Mouse (Mus musculus): ENCODE measurements around the gene Hivep3.

Gene Hivep3

DNA sequence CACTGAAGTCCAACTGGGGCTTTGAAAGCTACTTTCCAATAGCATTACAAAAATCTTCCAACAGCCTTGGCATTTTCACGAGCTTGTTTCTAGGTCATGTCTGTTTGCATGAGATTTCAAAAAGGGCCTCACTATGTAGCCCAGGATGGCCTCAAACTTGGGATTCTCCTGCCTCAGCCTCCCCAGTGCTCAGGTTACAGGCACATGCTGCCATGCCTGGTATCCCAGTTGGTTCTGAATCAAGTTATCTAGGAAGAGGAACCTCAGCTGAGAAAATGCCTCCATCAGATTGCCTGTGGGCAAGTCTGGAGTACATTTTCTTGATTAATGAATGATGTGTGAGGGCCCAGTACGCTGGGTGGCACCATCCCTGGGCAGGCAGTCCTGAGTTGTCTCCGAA lies 324.6 kb downstream of the Hivep3 start:
- DNase-seq (ENCODE audit: extremely low spot score), result no peak

DNA sequence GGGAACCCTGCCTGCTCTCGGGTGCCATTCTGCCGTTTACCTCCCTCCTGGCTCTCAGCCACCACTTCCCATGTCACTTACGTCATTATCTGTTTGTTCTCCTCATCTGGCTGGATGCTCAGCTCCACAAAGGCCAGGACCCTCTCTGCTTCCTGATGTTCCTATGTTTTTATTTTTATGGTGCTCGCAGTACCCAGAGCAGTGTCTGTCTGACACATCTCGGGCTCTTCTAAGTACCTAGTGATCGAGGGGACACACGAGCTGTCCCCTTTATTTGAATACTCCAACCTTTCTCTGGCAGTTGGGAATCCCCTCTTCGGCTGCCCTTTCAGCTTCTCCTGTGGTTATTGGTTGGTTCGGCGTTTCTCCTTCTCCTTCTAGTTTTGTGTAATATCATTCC lies 325.2 kb downstream of the Hivep3 start:
- no peak for DNase-seq (ENCODE audit: extremely low spot score)

DNA sequence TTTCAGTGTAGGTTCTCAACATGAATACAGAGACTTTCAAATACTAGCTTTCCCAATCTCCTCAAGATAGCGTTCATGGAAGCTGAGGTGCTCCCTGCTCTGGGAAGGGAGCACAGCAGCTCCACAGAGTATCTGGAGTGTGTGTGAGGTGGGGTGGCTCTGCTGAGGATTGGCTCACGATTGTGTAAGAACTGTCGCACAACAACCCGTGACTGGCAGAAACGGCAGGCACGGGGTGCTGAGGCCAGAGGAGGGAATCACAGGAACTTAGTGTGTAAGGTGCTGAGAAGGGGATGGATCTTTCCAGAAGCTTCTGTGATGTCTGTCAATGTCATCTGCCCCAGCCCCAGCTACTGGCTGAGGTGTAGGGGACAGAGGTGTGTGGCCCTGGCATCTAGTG lies 328.1 kb downstream of the Hivep3 start:
- DNase-seq (ENCODE audit: extremely low spot score), result no peak

DNA sequence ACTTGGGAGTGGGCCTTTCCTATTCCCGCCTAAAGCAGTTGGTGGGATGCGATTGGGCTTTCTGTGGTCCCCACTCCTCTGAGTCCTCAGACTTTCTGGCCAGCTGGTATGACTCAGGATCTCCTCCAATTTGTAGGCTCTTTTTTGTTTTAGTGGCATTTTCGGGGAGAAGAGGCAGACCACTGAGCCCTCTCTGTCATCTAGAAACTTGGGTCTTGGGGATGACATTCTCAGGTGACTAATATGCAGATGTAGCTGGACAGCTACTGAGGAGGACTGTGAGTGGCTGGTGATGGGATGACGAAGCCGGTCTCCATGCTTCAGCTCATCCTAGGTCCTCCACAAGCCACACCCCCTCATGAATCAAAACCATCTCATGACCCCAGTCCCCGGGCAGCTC lies 328.6 kb downstream of the Hivep3 start:
- DNase-seq (ENCODE audit: extremely low spot score), result no peak

DNA sequence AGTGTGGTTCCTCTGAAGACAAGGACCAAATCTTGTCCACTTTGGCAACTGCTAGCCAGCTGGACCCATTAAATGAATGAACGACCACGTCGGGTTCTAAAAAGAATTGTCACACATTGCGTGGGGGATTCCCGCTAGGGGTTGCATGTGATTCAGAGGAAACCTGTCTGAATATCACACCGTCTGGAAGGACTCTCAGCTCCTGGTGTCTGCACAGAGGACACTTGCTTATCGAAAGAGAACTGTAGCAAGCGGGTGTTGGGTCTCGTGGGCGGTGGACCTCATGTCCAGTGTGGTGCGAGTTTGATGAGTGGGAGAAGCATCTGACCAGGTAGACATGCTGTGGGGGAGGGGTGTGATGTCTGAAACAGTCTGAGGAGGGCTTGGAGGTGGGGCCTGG lies 329.2 kb downstream of the Hivep3 start:
- DNase-seq (ENCODE audit: extremely low spot score), result no peak

DNA sequence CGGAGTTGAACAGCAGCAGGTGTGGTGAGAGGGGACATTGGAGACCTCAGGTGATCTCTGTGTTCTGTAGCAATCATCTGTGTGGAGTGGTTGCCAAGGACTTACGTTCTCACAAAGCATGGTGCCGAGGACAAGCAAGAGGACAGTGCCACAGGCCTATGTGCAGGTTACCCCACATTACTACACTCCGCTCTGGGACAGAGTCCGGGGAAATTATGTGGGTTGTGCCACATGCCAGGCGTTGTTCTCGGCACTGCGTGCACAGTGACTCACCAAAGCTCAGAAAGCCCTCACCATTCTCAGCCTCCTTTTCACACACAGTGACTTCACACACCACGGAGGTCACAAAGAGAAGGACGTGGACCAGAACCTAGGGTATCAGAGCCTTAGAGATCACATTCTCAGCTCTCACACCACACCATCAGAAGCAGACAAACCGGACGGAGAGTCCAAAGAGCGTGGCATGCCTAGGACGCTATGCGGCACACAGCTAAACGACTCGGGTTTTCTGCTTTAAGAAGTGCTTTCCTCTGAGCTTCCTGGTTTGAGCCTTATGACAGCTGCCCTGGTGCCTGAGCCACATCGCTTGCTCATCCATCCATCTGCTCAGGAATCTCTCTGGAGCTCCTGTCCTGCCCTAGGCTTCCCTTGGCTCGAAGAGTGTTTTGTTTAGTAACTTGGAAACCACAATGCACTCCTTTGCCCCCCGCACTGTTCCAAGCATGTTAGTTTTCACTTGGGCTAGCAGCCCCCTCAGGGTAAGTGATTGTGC lies 330.0 kb downstream of the Hivep3 start:
- DNase-seq (ENCODE audit: extremely low spot score), result no peak

DNA sequence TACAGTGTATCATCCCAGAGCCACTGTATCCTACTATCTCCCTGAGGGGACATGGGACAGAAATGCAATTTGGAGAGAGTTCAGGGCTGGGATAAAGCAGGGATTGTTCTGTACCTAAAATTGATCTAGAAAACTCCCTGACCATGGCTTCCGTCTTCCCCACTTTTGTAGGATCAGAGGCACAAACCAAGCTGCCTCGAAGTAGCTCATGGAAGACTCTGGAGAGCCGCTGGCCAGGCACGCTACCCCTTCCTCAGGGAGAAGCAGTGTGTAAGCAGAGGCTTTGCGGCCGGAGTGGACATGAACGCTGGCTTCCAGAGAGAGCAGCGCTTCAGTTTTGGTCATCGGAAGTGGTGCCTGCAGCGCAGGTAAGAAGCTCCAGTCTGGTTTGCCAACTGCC lies 331.1 kb downstream of the Hivep3 start, which contains the start of gene AL607142.1:
AL607142.1 (plus strand) TSS at position 301 of the 400 bp plus-strand sequence.
- no peak for DNase-seq (ENCODE audit: extremely low spot score)

DNA sequence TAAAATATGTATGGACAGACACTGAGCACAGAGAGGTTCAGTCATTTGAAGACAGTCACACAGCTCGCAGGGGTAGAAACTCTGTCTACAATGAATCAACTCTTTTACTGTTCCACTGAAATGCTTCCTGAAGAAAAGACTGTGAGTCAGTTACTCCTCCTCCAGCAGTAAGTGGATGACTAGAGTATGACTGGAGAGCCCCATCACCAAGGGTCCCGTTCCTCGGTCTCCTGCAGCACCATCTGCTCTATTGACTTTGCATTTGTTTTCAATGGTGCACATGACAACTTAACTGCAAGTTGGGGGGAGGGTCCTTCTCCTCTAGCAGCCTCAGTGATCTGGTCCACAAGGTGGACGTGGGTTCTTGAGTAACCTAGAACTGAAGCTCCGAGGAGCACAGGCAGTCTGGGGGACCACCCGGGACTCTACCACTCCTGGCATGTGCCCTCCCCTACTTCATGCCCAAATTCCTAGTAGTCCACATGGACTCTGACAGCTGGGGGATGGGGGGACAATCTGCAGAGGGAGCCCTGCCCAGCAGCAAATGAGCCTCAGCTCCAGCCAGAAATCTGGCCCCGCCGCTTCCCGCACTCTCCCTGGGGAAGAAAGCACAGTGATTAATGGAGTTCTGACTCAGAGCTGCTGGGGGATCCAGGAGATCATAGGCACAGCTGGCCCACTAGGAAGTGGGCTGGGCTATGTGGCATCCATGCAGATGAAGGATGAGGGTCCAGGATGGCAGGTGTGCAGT lies 333.4 kb downstream of the Hivep3 start:
- DNase-seq (ENCODE audit: extremely low spot score), result no peak

DNA sequence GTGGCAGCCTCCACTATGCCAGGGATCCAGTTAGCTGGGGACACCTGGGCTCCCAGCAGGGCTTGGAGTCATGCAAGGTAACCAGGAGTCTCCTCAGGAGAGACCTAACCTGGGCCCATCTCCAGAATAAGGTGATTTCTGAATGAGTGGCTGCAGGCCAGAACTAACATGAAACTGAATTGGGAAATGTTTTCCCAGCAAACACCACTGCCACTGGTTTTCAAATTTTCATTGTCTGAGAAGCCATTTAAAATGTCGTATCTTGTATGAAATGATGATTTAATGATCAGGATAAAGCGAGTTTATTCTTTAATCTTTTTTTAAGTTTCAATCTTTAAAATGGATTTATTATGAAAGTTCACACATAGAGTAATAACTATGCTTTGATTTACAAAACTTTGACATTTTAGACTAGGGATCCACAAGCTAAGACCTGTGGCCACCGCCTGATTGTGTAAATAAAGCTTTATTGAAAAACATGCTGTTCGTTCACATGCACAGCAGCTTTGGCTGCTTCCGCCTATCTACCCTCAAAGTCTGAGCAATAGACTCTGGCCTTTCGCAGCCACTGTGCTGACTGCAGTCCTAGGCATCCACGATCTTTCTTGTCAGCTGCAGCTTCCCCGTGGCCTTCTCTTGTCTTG lies 334.1 kb downstream of the Hivep3 start:
- no peak for DNase-seq (ENCODE audit: extremely low spot score)

DNA sequence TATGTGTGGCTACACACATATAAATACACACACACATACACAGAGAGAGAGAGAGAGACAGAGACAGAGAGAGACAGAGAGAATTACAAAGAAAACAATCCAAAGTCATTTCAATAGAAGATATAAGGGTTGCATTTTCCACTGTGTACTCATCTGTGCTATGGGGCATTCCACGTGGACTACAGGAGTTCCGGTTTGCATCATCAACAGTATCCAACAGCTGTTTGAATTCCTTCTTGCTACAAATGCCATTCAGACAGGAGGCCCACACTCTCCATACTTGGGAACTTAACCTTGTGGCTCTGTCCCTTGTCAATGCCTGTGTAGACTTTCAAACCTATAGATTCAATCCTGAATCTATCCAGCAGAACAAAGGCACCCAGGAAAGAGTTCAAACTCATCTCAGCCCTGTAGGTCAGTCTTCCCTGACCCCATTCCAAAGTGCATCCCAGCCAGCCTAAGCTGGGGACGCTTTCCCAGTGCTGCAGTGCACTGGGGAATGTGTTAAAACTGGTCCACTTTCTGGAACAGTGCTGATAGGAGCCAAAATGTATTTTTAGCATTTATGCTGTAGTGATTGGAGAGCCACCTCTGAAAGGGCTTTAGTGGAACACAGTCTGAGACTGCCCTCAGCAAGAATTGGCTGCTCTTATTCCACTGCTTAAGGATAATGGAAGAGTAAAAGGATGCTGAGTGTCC lies 335.4 kb downstream of the Hivep3 start:
- no peak for DNase-seq (ENCODE audit: extremely low spot score)

DNA sequence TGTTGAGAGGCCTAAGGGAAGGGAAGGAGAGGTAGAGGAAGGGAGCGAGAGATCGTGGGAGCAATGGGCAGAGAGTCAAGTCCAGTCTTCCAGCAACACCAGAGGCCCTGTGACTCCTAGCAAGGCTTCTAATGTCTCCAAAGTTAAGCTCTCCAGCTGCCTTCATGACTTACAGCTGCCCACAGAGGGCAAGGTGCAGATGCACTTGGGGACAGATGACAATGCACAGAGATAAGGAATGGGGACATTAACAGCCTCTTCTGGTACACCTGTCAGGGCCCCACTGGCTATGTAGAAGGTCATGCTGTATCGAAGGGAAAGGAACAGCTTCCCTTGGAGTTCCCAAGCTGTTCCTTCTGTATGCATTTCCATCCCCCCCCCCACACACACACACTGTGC lies 336.0 kb downstream of the Hivep3 start:
- no peak for DNase-seq (ENCODE audit: extremely low spot score)

DNA sequence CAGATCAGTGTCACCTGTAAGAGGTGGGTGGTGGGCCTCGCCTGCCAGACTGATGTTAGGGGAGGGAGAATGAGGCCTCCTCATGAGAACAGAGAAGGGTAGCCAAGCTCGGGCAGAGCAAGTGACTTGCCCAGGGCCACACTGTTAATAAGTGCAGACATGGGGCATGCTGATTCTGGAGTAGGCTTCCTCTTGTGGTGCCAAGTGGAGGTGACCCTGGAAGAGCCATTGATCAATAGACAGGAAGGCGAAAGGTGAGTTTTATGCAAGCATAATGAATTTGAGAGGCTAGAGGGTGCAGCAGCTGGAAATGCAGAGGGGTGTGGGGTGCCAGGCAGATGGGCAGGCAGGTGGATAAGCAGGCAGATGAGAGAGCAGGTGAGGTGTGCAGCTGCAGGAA lies 337.8 kb downstream of the Hivep3 start:
- DNase-seq (ENCODE audit: extremely low spot score), result no peak

DNA sequence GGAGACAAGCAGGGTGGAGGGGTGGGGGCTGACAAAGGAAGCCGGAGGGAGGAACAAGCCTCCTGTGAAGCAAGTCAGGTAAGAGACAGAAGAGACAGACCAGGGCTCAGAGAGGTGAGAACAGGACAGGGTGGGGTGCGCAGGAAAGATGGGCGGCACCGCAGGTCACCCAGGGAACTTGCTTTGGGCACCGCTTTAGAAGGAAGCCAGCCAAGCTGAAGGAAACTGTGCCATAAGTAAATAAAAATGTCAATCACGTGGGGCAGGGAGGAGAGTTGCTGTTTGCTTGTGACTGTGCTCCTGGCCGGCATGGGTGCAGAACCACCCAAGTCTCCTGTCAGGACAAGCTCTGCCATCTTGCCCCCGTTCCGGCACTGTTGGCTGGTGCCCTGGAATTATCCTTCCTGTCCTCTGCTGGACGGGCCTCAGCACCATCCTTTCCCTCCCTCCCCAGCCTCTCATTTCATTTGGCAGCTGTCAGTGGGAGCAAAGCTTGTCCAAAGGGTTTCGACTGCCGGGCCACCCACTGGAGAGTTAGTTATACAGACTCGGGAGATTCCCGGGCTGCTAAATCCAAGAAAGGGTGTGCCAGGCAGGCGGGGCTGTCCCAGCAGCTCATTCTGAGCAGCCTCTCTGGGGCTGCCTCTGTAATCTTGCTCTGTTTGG lies 338.4 kb downstream of the Hivep3 start:
- no peak for DNase-seq (ENCODE audit: extremely low spot score)

DNA sequence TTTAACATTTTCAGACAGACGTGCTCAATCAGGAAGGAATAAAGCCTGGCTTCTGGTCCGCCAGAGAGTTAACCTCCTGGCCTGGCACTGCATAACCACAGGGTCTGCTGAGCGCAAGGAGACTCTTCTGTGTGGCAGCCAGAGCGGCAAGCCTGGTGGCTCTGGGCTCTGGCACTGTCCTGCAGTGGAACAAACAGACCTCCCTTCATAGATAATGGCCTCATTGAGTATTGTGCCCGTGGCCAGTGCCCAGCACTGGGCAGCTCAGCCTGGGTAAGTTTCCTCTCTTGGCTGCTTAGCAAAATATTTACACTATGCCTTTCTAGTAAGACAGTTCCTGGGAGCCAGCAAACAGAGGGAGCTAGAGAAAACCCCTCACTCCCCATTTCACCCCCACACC lies 340.5 kb downstream of the Hivep3 start:
- DNase-seq (ENCODE audit: extremely low spot score), result no peak

DNA sequence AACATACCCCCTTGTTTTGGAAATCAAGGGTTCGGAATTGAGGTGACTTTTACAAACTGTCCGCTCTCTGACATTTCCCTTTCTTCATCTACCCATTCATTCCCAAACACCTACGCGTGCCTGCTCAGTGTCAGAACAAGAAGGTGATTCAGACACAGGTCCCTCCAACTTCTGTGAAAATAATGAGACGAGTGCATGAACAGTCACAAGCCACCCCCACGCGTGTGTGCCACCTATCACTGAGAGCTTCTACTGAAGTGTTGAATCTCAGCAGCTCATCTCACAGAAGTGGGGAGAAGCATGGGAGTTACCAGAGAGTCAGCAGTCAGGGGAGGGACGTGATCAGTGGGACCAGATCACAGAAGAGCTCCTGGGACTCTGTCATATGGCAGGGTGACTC lies 343.7 kb downstream of the Hivep3 start:
- DNase-seq (ENCODE audit: extremely low spot score), result no peak

DNA sequence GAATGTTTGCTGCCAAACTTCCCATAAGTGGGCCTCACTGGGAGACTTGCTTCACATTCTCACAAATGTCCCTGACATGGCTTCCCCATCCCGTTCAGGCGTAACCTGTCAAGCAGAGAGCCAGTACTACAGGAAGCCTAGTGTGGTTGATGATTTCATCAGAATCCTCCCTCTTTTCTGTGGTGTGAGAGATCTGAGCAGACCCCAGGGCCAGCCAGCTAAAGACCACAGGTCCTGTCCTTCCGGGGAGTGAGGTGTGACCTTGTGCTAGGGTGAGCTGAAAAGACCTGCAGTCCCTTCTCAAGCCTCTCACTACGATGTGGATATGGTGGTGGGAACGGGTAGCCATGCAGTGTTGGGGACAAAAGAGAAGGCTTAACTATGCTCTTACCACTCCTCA lies 348.9 kb downstream of the Hivep3 start:
- no peak for DNase-seq (ENCODE audit: extremely low spot score)

DNA sequence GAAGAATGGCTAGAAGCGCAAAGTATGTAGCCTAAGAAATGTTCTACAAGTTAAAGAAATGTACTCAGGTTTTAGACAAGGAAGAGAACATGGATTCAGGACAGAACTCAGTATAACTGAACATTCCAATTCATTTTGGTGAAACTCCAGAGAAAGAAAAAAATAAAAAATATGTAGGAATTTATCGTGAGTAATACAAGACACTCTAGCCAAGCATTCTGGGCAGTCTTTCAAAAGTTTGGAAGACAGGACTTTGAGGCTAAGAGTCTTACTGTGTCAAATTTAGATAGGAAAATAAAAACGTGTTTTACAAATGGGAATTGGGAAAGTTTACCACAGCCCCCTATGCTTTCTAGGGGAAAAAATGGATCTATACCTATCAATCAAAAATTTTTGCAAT lies 350.1 kb downstream of the Hivep3 start:
- DNase-seq (ENCODE audit: extremely low spot score), result no peak

DNA sequence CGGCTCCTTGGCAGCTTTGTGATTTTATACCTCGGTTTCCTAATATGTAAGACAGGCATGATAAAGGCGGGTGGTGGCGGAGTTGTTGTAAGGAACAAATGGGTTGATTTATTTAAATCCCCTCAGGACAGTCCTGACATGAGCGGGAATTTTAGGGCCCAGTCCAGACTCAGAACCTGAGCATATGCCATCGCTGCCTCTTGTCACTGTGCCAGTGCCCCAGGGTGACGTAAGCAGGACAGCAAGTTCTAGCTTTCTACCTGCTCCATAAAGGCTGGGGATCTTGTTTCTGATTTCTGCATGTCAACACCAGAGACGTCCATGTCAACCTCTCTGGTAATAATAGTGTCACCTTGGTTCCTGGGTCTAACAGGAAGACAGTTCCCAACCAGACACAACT lies 356.0 kb downstream of the Hivep3 start:
- no peak for DNase-seq (ENCODE audit: extremely low spot score)

DNA sequence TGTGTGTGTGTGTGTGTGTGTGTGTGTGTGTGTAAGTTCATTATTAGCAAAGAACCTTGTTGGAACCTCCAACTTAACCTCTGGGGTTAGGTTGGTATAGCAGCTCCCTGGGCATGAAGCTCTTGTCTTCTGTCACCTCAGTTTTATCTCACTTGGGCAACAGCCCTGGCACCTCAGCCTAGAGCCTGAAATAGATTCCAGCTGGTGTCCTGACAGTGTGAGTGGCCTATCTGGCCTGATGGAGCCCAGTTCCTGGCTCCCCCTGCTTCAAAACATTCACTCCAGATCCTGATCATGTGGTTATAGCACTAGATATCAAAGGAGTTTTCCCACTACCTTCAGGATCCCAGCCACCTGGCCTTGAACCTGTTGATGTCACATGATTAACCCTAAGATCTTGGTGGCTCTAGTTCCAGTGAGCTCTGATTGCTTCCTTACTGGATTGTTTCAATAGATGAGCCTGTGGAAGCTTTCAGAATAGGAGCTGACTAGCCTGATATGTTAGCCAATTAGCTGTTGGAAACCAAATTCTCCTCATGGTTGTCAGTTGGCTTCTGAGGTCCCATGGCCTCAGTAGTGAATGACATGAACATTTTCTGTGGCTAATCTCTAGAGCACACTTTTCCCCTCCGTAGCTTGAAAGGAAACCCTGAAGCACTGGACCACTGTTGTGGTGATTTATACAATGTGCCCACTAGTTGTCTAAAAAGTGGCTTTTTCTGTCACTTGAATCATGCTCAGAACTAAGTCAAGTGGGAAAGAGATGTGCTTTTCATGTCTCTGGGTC lies 358.6 kb downstream of the Hivep3 start:
- DNase-seq (ENCODE audit: extremely low spot score), result no peak

DNA sequence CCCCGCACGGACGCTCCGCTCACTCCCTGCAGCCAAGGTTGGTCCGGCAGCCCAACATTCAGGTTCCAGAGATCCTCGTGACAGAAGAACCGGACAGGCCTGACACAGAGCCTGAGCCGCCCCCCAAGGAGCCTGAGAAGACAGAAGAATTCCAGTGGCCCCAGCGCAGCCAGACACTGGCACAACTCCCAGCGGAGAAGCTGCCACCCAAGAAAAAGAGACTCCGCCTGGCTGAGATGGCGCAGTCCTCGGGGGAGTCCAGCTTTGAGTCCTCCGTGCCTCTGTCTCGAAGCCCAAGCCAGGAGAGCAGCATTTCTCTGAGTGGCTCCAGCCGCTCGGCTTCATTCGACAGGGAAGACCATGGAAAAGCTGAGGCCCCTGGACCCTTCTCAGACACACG lies 363.4 kb downstream of the Hivep3 start:
- no peak for DNase-seq (ENCODE audit: extremely low spot score)

DNA sequence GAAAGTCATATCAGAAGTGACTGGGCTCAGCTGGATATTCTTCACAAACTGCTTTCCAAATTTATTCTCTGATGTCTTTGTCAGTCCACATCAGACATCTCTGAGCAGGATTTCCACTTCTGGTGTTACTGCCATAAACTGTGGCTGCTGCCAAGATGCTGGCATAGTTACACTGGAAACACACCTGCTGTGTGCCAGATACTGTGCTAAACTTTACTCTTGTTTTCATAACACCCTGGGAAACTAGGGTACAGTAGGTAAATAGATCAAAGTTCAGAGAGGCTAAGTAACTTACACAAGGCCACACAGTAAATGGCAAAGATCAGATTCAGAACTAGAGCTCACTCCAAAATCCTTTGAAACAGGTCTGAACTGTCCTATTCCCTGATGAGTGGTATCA lies 367.6 kb downstream of the Hivep3 start:
- no peak for DNase-seq (ENCODE audit: extremely low spot score)
